Comparison of ENCODE assay signal across 7 mouse cellular contexts in the genomic region with DNA sequence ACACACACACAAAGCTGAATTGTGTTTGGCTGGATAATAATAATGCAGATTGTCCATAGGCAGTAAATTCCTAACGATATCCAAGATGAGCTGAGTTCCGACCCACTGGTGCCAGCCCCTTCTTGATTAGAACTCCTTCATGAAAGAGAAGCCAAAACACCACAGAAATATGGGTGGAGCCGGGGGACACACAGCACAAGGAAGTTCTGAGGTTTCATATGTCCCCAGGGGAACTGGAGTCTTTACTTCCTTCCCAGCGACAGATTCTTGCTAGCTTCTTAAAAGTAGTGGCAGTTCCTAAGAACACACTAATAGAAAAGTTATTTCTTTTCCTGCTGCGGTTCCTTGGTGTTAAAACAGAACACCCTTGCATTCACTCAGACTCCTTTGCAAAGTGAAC. TPM values are rescaled to one million over a fixed set of nuclear protein-coding genes. Genes with fewer than 3 reads are reported as not detected.
A peak's percentile ranks its signal among the peaks of the same experiment; 100 is the strongest.
DNase-seq lines count a peak whose midpoint lies in the region; ATAC-seq and TF ChIP-seq lines count a peak whose summit lies in the region.

No protein-coding gene starts in this region.

- H3K36me3 ChIP-seq in liver, adult 2 months (ENCODE audit: control insufficient read depth, insufficient read depth, low read length), result no peaks in the 10 kb centered on the region
- H3K36me3 ChIP-seq in liver, embryonic 11.5 days (ENCODE audit: control insufficient read depth, insufficient read depth, low read length), result no peaks in the 10 kb centered on the region
- no peaks in the 10 kb centered on the region for H3K36me3 ChIP-seq in intestine, embryonic 16.5 days (ENCODE audit: control insufficient read depth, insufficient read depth, low read length)

- H3K4me1 ChIP-seq in liver, adult 2 months (ENCODE audit: control insufficient read depth, insufficient read depth, low read length), result peaks cover 4% of the 10 kb centered on the region; the same call in 1 of the 2 replicates
- peaks cover 9% of the 10 kb centered on the region for H3K4me1 ChIP-seq in liver, embryonic 11.5 days (replicated peaks; ENCODE audit: control insufficient read depth, insufficient read depth, low read length)
- H3K4me1 ChIP-seq in intestine, embryonic 16.5 days (ENCODE audit: control insufficient read depth, insufficient read depth, low read length), result no peaks in the 10 kb centered on the region

- 85% methylated on average over 5 of the region's 5 CpGs for WGBS in liver, adult 2 months
- WGBS in liver, embryonic 11.5 days, result 51% methylated on average over 5 of the region's 5 CpGs
- WGBS in intestine, embryonic 16.5 days, result 67% methylated on average over 5 of the region's 5 CpGs

- H3K4me2 ChIP-seq in liver, embryonic 11.5 days, result no peak overlapping the region
- H3K4me2 ChIP-seq in intestine, embryonic 16.5 days (ENCODE audit: low read depth, low read length), result no peak overlapping the region

- no peaks in the 10 kb centered on the region for H3K9me3 ChIP-seq in liver, embryonic 11.5 days (ENCODE audit: control insufficient read depth, low read length)
- no peaks in the 10 kb centered on the region for H3K9me3 ChIP-seq in intestine, embryonic 16.5 days (ENCODE audit: control insufficient read depth, low read length)

- DNase-seq in liver, adult 2 months (ENCODE audit: extremely low read depth, low read depth, low spot score), result no peak
- DNase-seq in liver, embryonic 11.5 days (ENCODE audit: low spot score), result no peak
- peak; percentile 11 for DNase-seq in MEL-GATA-1-ER (ENCODE audit: extremely low read depth, low read depth)
- DNase-seq in skeletal muscle tissue, adult 2 months (ENCODE audit: low read depth, low spot score), result peak; percentile 25
- no peak for DNase-seq in frontal cortex, postnatal 14 days (ENCODE audit: low spot score in 2 of 2)

- H3K27ac ChIP-seq in liver, adult 2 months (replicated peaks; ENCODE audit: insufficient read depth, low read depth, low read length), result 0 out of 2 replicates have a peak overlapping the region, but pooled peaks have one; percentile 12
- H3K27ac ChIP-seq in liver, embryonic 11.5 days (ENCODE audit: low read depth, low read length), result no peak overlapping the region
- no peak overlapping the region for H3K27ac ChIP-seq in intestine, embryonic 16.5 days (ENCODE audit: low read length)

- no peak overlapping the region for H3K4me3 ChIP-seq in liver, adult 2 months (ENCODE audit: insufficient read depth, low read depth, low read length)
- no peak overlapping the region for H3K4me3 ChIP-seq in liver, embryonic 11.5 days (ENCODE audit: low read depth, low read length)
- H3K4me3 ChIP-seq in intestine, embryonic 16.5 days (ENCODE audit: low read length), result no peak overlapping the region

- no peaks in the 10 kb centered on the region for H3K27me3 ChIP-seq in liver, adult 2 months (ENCODE audit: control insufficient read depth, insufficient read depth, low read length)
- H3K27me3 ChIP-seq in liver, embryonic 11.5 days (replicated peaks; ENCODE audit: control insufficient read depth, insufficient read depth, low read length), result no peaks in the 10 kb centered on the region
- H3K27me3 ChIP-seq in intestine, embryonic 16.5 days (replicated peaks; ENCODE audit: control insufficient read depth, insufficient read depth, low read length), result no peaks in the 10 kb centered on the region

- no peak for TF ChIP-seq CTCF in liver, adult 2 months (IDR thresholded peaks at IDR 0.05; ENCODE audit: low read depth, low read length)

- TF ChIP-seq POLR2A in liver, adult 2 months (IDR thresholded peaks at IDR 0.05; ENCODE audit: extremely low read depth, insufficient read depth, low read length), result no peak

- ATAC-seq in liver, embryonic 11.5 days (replicated peaks; ENCODE audit: low FRiP score), result no peak
- peak; percentile 98 for ATAC-seq in granulocyte monocyte progenitor cell, adult 5-6 weeks (replicated peaks; ENCODE audit: poor library complexity, severe bottlenecking)
- ATAC-seq in intestine, embryonic 16.5 days, result no peak

- H3K79me2 ChIP-seq in liver, adult 2 months (ENCODE audit: control insufficient read depth, insufficient read depth, low read length), result no peaks in the 10 kb centered on the region

- no peak overlapping the region for H3K9ac ChIP-seq in liver, adult 2 months (ENCODE audit: low read depth, low read length)
- H3K9ac ChIP-seq in liver, embryonic 11.5 days (ENCODE audit: low read depth, low read length), result no peak overlapping the region
- H3K9ac ChIP-seq in intestine, embryonic 16.5 days (ENCODE audit: low read depth, low read length), result no peak overlapping the region

RNA-seq across cellular contexts. Expression of gene Nabp1, which starts 51.4 kb away (rescaled TPM):
- 17.1 and 25.5 TPM in 2 replicates for total RNA-seq in liver, adult 2 months (2014; rRNA removed)
- 5.0 and 5.7 TPM in 2 replicates for polyA plus RNA-seq in liver, adult 2 months (2012; rRNA removed)
- polyA plus RNA-seq in liver, embryonic 11.5 days (2014; fragmentation: Nextera tagmentation; extraction: Ambion mirVana), result 7.6 and 10.1 TPM in 2 replicates
- 7.0 and 11.7 TPM in 2 replicates for total RNA-seq in granulocyte monocyte progenitor cell, adult 5-6 weeks (2014; fragmentation: Nextera tagmentation)
- total RNA-seq in granulocyte monocyte progenitor cell, adult 5-6 weeks (2017), result 14.7 and 29.9 TPM in 2 replicates
- polyA plus RNA-seq in intestine, embryonic 16.5 days (2015; fragmentation: Nextera tagmentation; extraction: Ambion mirVana), result 16.0 and 19.1 TPM in 2 replicates

Comparison
In these comparisons a context has a peak if more than half of its experiments do, and no peak if none do; other contexts are left out.
1. DNase-seq: peak in MEL-GATA-1-ER (single experiment) and skeletal muscle tissue, adult 2 months (single experiment); none in liver, adult 2 months (single experiment), liver, embryonic 11.5 days (single experiment) and frontal cortex, postnatal 14 days (0 of 2).